Mouse (Mus musculus): ENCODE results near the gene Gm6793. TPM values are rescaled to one million over a fixed set of nuclear protein-coding genes. Genes with fewer than 3 reads are reported as not detected.

Gm6793 gene
- not detected for polyA plus RNA-seq (2014; fragmentation: Illumina TruSeq; extraction: RNeasy Lipid Tissue Mini Kit (QIAGEN cat#74804); ENCODE audit: low read depth, low replicate concordance)

DNA sequence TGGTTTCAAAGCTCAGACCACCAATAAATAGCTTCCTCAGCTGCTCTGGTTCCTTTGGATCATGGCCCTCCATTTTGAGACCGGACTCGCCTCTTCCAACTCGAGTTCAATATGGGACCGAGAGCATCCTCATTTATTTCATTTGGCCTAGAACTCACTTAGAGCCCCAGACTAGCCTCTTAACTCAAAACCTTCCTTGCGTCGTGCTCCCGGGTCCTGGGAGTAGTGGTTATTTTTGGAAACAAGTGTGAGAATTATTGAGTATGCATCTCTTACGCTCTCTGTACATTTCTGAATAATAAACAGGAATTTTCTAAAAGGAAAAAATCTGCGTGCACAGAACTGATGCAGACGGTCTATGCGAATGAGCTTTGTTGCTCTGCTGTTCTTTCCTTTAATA, at the start of gene Gm6793:
Gm6793 (minus strand) TSS at position 101 of the 400 bp plus-strand sequence.

DNA sequence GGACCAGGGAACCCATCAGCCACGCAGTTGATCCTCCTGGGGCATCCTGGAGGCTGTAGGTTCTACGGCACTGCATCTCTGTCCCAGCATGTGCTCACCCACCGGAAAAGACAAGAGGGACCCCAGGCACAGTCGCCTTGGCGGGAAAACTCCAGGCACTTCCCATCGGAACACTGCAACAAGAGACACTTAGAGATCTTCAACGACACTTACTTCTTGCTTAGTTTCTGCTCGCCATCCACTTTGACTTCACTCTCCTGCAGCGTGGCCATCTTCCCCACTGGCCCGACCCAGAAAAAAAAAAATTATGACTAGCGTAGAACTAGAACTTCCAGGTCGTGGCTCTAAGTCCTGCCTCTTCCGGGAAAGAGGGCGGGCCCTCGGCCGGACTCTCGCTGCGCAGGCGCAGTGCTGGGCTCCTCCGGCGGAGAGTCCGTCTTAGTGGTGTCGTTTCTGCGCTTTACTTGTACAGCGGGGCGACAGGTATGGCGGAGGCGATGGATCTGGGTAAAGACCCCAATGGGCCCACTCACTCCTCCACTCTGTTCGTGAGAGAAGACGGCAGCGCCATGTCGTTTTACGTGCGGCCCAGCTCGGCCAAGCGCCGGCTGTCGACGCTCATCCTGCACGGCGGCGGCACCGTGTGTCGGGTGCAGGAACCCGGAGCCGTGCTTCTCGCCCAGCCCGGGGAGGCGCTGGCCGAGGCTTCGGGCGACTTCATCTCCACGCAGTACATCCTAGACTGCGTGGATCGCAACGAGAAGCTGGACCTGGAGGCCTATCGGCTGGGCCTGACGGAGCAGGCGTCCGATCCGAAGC, 3.6 kb downstream of the Gm6793 start, which contains the start of the genes Kars and Terf2ip:
Kars (minus strand) TSS at position 327 of the 819 bp plus-strand sequence.
Terf2ip (plus strand) TSS at position 402 of the 819 bp plus-strand sequence.

DNA sequence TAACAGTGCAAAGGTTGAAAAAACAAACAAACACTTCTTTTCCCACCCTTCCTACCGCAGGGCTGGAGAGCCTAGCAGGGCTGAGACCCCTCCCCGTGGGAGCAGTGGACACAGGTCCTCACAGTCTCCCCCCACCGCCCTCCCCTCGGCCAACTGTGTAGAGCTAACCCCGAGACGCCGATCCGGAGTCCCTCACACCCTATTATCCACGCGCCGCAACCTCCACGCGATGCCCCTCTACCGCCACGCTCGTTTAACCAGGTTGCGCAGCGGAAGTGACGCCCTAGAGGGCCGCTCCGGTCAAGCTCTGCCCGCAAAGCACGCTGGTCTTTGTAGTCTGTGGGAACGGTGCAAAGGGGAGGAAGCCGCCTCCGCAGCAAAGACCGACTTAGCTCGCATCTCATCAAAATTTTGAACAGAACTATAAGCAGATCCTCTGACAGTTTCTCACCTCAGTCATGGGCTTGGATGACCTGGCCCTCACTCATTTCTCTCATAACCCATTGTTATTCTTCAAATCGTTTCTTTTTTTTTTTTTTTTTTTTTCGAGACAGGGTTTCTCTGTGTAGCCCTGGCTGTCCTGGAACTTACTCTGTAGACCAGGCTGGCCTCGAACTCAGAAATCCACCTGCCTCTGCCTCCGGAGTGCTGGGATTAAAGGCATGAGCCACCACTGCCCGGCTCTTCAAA, 22.7 kb downstream of the Gm6793 start, which contains the start of gene Adat1:
Adat1 (minus strand) TSS at position 290 of the 690 bp plus-strand sequence.

Other genes starting within 250 kb of the Gm6793 start
- 158 TPM for gene Cfdp1, start 160.7 kb downstream of the Gm6793 start, polyA plus RNA-seq (2014; fragmentation: Illumina TruSeq; extraction: RNeasy Lipid Tissue Mini Kit (QIAGEN cat#74804); ENCODE audit: low read depth, low replicate concordance)
- 23.0 TPM for gene Tmem170, start 138.3 kb downstream of the Gm6793 start, polyA plus RNA-seq (2014; fragmentation: Illumina TruSeq; extraction: RNeasy Lipid Tissue Mini Kit (QIAGEN cat#74804); ENCODE audit: low read depth, low replicate concordance)
- gene Chst5, start 104.6 kb downstream of the Gm6793 start, polyA plus RNA-seq (2014; fragmentation: Illumina TruSeq; extraction: RNeasy Lipid Tissue Mini Kit (QIAGEN cat#74804); ENCODE audit: low read depth, low replicate concordance) = not detected
- gene Tmem231, start 81.2 kb downstream of the Gm6793 start, polyA plus RNA-seq (2014; fragmentation: Illumina TruSeq; extraction: RNeasy Lipid Tissue Mini Kit (QIAGEN cat#74804); ENCODE audit: low read depth, low replicate concordance) = 4.5 TPM
- gene Gabarapl2, start 74.3 kb downstream of the Gm6793 start, polyA plus RNA-seq (2014; fragmentation: Illumina TruSeq; extraction: RNeasy Lipid Tissue Mini Kit (QIAGEN cat#74804); ENCODE audit: low read depth, low replicate concordance) = 182 TPM
- gene Adat1, start 22.7 kb downstream of the Gm6793 start, polyA plus RNA-seq (2014; fragmentation: Illumina TruSeq; extraction: RNeasy Lipid Tissue Mini Kit (QIAGEN cat#74804); ENCODE audit: low read depth, low replicate concordance) = 1.6 TPM
- 27.5 TPM for gene Kars, start 3.7 kb downstream of the Gm6793 start, polyA plus RNA-seq (2014; fragmentation: Illumina TruSeq; extraction: RNeasy Lipid Tissue Mini Kit (QIAGEN cat#74804); ENCODE audit: low read depth, low replicate concordance)
- gene Terf2ip, start 3.6 kb downstream of the Gm6793 start, polyA plus RNA-seq (2014; fragmentation: Illumina TruSeq; extraction: RNeasy Lipid Tissue Mini Kit (QIAGEN cat#74804); ENCODE audit: low read depth, low replicate concordance) = 26.5 TPM

All from kidney, adult 10 weeks (tissue).